Mouse (Mus musculus): ENCODE measurements around the gene Mndal. TPM values are rescaled to one million over a fixed set of nuclear protein-coding genes. Genes with fewer than 3 reads are reported as not detected.
"Not testable (repeated sequence)": the region's sequence is repeated elsewhere in the genome, so short reads cannot be mapped to it uniquely, and the experiment has no call there.

Gene Mndal
- polyA plus RNA-seq (2012; ENCODE audit: insufficient read depth, insufficient read length, missing spikeins): 11.4 and 18.7 TPM in 2 replicates

- Histone ChIP-seq H3K27ac (replicated peaks; ENCODE audit: low read depth, low read length) (peak within 1 kb of the TSS; percentile 71), H3K4me3 (ENCODE audit: insufficient read depth, low read depth, low read length) (peak within 1 kb of the TSS; percentile 61)
- H3K4me1 ChIP-seq (ENCODE audit: control insufficient read depth, insufficient read depth, insufficient read length, low read length): not testable (repeated sequence)
These were observed at the start of gene Mndal, which contains the start of gene Ifi203 for GRCm38 (mm10) chr1:173941924-173942779. Gene Mndal (minus strand): TSS chr1:173942491. Gene Ifi203 (minus strand): TSS chr1:173942672.

- not testable (repeated sequence) for H3K4me3 ChIP-seq (ENCODE audit: insufficient read depth, low read depth, low read length); H3K4me1 ChIP-seq (ENCODE audit: control insufficient read depth, insufficient read depth, insufficient read length, low read length); H3K27ac ChIP-seq (replicated peaks; ENCODE audit: low read depth, low read length)
These were observed 40.5 kb upstream of the Mndal start, which contains the start of gene Ifi202b for GRCm38 (mm10) chr1:173982694-173983305. Gene Ifi202b (minus strand): TSS chr1:173982744.

- H3K4me1 ChIP-seq (ENCODE audit: control insufficient read depth, insufficient read depth, insufficient read length, low read length); H3K27ac ChIP-seq (replicated peaks; ENCODE audit: low read depth, low read length); H3K4me3 ChIP-seq (ENCODE audit: insufficient read depth, low read depth, low read length): not testable (repeated sequence)
These were observed 38.7 kb upstream of the Mndal start for GRCm38 (mm10) chr1:173981038-173981437.

- H3K4me1 ChIP-seq (ENCODE audit: control insufficient read depth, insufficient read depth, insufficient read length, low read length): no peaks in the 10 kb centered on the region
- no peak overlapping the region for H3K27ac ChIP-seq (replicated peaks; ENCODE audit: low read depth, low read length)
- no peak overlapping the region for H3K4me3 ChIP-seq (ENCODE audit: insufficient read depth, low read depth, low read length)
These were observed 35.3 kb upstream of the Mndal start for GRCm38 (mm10) chr1:173977622-173978021.

- Histone ChIP-seq H3K4me1 (ENCODE audit: control insufficient read depth, insufficient read depth, insufficient read length, low read length) (no peaks in the 10 kb centered on the region), H3K4me3 (ENCODE audit: insufficient read depth, low read depth, low read length) (no peak overlapping the region), H3K27ac (replicated peaks; ENCODE audit: low read depth, low read length) (no peak overlapping the region)
These were observed 30.8 kb upstream of the Mndal start for GRCm38 (mm10) chr1:173973111-173973510.

GRCm38 (mm10) chr1:173961491-173961890 is 19.2 kb upstream of the Mndal start:
- not testable (repeated sequence) for H3K4me1 ChIP-seq (ENCODE audit: control insufficient read depth, insufficient read depth, insufficient read length, low read length); H3K4me3 ChIP-seq (ENCODE audit: insufficient read depth, low read depth, low read length); H3K27ac ChIP-seq (replicated peaks; ENCODE audit: low read depth, low read length)

GRCm38 (mm10) chr1:173959998-173960397 is 17.7 kb upstream of the Mndal start:
- not testable (repeated sequence) for H3K27ac ChIP-seq (replicated peaks; ENCODE audit: low read depth, low read length); H3K4me1 ChIP-seq (ENCODE audit: control insufficient read depth, insufficient read depth, insufficient read length, low read length); H3K4me3 ChIP-seq (ENCODE audit: insufficient read depth, low read depth, low read length)

GRCm38 (mm10) chr1:173955839-173956527 is 13.7 kb upstream of the Mndal start:
- H3K27ac ChIP-seq (replicated peaks; ENCODE audit: low read depth, low read length); H3K4me3 ChIP-seq (ENCODE audit: insufficient read depth, low read depth, low read length); H3K4me1 ChIP-seq (ENCODE audit: control insufficient read depth, insufficient read depth, insufficient read length, low read length): not testable (repeated sequence)

- H3K27ac ChIP-seq (replicated peaks; ENCODE audit: low read depth, low read length): no peak overlapping the region
- H3K4me3 ChIP-seq (ENCODE audit: insufficient read depth, low read depth, low read length): no peak overlapping the region
- no peaks in the 10 kb centered on the region for H3K4me1 ChIP-seq (ENCODE audit: control insufficient read depth, insufficient read depth, insufficient read length, low read length)
These were observed 12.9 kb upstream of the Mndal start for GRCm38 (mm10) chr1:173955071-173955796.

- no peaks in the 10 kb centered on the region for H3K4me1 ChIP-seq (ENCODE audit: control insufficient read depth, insufficient read depth, insufficient read length, low read length)
- no peak overlapping the region for H3K27ac ChIP-seq (replicated peaks; ENCODE audit: low read depth, low read length)
- no peak overlapping the region for H3K4me3 ChIP-seq (ENCODE audit: insufficient read depth, low read depth, low read length)
These were observed 11.3 kb upstream of the Mndal start for GRCm38 (mm10) chr1:173953563-173953962.

GRCm38 (mm10) chr1:173949044-173949443 is 6.8 kb upstream of the Mndal start:
- H3K4me3 ChIP-seq (ENCODE audit: insufficient read depth, low read depth, low read length); H3K27ac ChIP-seq (replicated peaks; ENCODE audit: low read depth, low read length); H3K4me1 ChIP-seq (ENCODE audit: control insufficient read depth, insufficient read depth, insufficient read length, low read length): not testable (repeated sequence)

- peak overlapping the region; percentile 71 for H3K27ac ChIP-seq (replicated peaks; ENCODE audit: low read depth, low read length)
- H3K4me3 ChIP-seq (ENCODE audit: insufficient read depth, low read depth, low read length): peak overlapping the region; percentile 23; the same call in 1 of the 2 replicates
- not testable (repeated sequence) for H3K4me1 ChIP-seq (ENCODE audit: control insufficient read depth, insufficient read depth, insufficient read length, low read length)
These were observed 432 bp upstream of the Mndal start for GRCm38 (mm10) chr1:173942780-173943066.

- H3K4me1 ChIP-seq (ENCODE audit: control insufficient read depth, insufficient read depth, insufficient read length, low read length): not testable (repeated sequence)
- Histone ChIP-seq H3K4me3 (ENCODE audit: insufficient read depth, low read depth, low read length) (peak overlapping the region; percentile 61), H3K27ac (replicated peaks; ENCODE audit: low read depth, low read length) (peak overlapping the region; percentile 60; the same call in 1 of the 2 replicates)
These were observed 769 bp downstream of the Mndal start for GRCm38 (mm10) chr1:173941522-173941921.

- H3K27ac ChIP-seq (replicated peaks; ENCODE audit: low read depth, low read length); H3K4me3 ChIP-seq (ENCODE audit: insufficient read depth, low read depth, low read length); H3K4me1 ChIP-seq (ENCODE audit: control insufficient read depth, insufficient read depth, insufficient read length, low read length): not testable (repeated sequence)
These were observed 23.0 kb downstream of the Mndal start for GRCm38 (mm10) chr1:173919279-173919678.

GRCm38 (mm10) chr1:173914559-173914958 is 27.7 kb downstream of the Mndal start:
- no peak overlapping the region for H3K27ac ChIP-seq (replicated peaks; ENCODE audit: low read depth, low read length)

More at GRCm38 (mm10) chr1:173914559-173914958, 27.7 kb downstream of the Mndal start:
- H3K4me3 ChIP-seq (ENCODE audit: insufficient read depth, low read depth, low read length): no peak overlapping the region
- no peaks in the 10 kb centered on the region for H3K4me1 ChIP-seq (ENCODE audit: control insufficient read depth, insufficient read depth, insufficient read length, low read length)
